Mouse (Mus musculus) lung, adult 2 months (tissue): ENCODE results near the gene Appl2. TPM values are rescaled to one million over a fixed set of nuclear protein-coding genes. Genes with fewer than 3 reads are reported as not detected.

Experiments used
- DNase-seq: peaks from one replicate; pipeline ENCODE4 v3.0.0; 2022
- H3K4me1 ChIP-seq: fragments of 200-500 bp; 2 replicates; pipeline ENCODE4 v1.6.1; 2011; ENCODE audit warnings: low read length; ENCODE audit not compliant: control insufficient read depth, insufficient read depth
- H3K4me3 ChIP-seq: fragments of 200-500 bp; replicated peaks from 2 replicates; pipeline ENCODE3; 2011; ENCODE audit warnings: low read depth, mild to moderate bottlenecking, control low read depth, low read length; ENCODE audit errors: extremely low read depth
- CTCF ChIP-seq: fragments of 200-500 bp; IDR thresholded peaks from 2 replicates; pipeline ENCODE4 v1.5.1; 2011; ENCODE audit warnings: mild to moderate bottlenecking, low read length, control low read depth; ENCODE audit not compliant: insufficient read depth
- POLR2A ChIP-seq: fragments of 200-500 bp; IDR thresholded peaks from 2 replicates; pipeline ENCODE4 v1.6.1; 2011; ENCODE audit warnings: low read depth, mild to moderate bottlenecking, control low read depth, low read length, borderline replicate concordance; ENCODE audit errors: extremely low read depth
- WGBS: fragments of 180-500 bp; shearing (Covaris S2); methylation state at CpG from one replicate; pipeline ENCODE4 v1.1.7; 2018; 5-methylcytosine and 5-hydroxymethylcytosine counted together
- polyA plus RNA-seq: library from polyadenylated mRNA; depleted of rRNA; stranded (reverse); fragments of >200 nt; gene quantifications from 2 replicates; pipeline ENCODE4 v1.2.3, GENCODE M21; 2012

The Appl2 gene
- polyA plus RNA-seq, 1 experiment = 39.1 TPM

DNA sequence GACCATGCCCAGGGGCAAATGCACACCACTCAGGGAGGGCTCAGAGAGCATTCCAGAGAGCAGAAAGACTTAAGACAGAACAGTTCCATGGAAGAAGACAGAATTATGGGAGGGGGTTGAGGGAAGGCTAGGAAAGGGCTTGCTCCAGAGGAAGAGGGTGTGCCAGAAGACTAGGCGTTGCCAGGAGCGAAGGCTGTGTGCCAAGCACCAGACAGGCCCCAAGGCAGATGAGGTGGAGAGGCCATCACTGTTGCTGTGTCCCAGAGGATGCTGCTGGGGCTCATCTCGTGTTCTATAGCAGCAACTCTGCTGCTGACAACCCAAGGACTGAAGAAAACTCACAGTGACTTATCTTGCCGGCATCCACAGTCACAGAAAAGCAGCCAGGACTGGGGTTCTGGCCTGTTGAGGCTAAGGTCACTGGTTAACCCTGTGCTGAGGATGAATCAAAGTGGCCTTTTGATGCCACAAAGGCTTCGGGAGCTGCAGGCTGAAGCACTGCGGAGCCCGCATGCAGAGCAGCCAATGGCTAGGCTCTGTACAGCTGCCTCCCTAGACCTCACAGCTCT lies 15.6 kb downstream of the Appl2 start:
- TF ChIP-seq POLR2A (no peak), CTCF (no peak)
- 74% methylated on average over 7 of the region's 7 CpGs for WGBS
- H3K4me1 ChIP-seq = peaks cover 2% of the 10 kb centered on the region
- H3K4me3 ChIP-seq = no peak overlapping the region
- no peak for DNase-seq

- TF ChIP-seq CTCF (no peak), POLR2A (no peak)
- no peak for DNase-seq
- H3K4me1 ChIP-seq = peaks cover 2% of the 10 kb centered on the region
- 88% methylated on average over 10 of the region's 10 CpGs for WGBS
- no peak overlapping the region for H3K4me3 ChIP-seq
Measured at GRCm38 (mm10) chr10:83631775-83632174, 16.8 kb downstream of the Appl2 start.

DNA sequence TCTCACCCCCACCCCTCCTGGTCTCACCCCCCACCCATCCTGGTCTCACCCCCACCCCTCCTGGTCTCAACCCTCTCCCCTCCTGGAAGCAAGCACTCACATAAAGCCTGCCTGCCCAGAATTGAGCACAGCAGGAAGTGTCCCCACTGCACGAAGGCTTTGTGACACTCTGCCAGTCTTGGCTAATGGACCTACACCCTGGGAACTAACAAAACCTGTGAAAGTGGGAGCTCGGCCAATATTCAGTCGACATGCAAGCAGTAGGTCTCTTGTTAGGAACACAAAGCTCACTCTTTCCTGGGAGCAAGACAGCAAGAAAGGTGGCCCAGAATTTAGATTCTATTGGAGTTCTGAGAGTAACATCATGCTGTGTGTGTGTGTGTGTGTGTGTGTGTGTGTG lies 17.6 kb downstream of the Appl2 start:
- H3K4me1 ChIP-seq = peaks cover 2% of the 10 kb centered on the region
- DNase-seq = no peak
- H3K4me3 ChIP-seq = no peak overlapping the region
- 44% methylated on average over 3 of the region's 3 CpGs for WGBS
- no peak for TF ChIP-seq POLR2A
- no peak for TF ChIP-seq CTCF

- H3K4me1 ChIP-seq = peaks cover 2% of the 10 kb centered on the region
- WGBS = 82% methylated on average over 5 of the region's 5 CpGs
- TF ChIP-seq CTCF = no peak
- TF ChIP-seq POLR2A = no peak
- no peak for DNase-seq
- H3K4me3 ChIP-seq = no peak overlapping the region
Measured at GRCm38 (mm10) chr10:83629878-83630277, 18.7 kb downstream of the Appl2 start.

DNA sequence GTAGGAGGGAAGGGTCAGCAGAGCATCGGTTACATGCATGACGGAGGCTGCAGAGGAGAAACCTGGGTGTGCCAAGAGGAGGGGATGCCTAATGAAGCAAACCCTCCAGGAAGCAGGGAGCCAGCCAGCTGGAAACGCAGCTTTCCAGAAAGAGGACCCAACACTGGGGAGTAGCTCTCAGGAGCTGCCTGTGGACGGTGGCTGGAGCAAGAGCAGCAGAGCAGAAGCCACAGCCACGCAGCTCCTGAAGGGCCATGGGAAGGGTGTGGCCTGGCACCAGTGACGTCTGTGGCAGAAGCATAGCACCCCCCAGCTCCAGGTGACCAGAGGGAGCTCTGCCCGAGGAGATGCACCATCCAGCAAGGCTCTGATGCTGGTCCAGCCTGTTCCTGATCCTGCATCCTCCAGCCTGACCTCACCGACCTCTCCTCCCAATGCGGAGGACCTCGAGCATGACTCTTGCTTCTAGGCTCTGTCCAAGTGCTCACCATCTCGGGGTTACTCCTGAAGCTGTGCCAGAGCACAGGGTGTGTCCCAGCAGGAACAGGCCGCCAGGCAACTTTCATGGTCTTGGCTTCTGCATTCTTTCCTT lies 19.3 kb downstream of the Appl2 start:
- no peak for DNase-seq
- Histone ChIP-seq H3K4me1 (peaks cover 2% of the 10 kb centered on the region), H3K4me3 (no peak overlapping the region)
- whole genome bisulfite sequencing = 65% methylated on average over 12 of the region's 12 CpGs
- TF ChIP-seq POLR2A = no peak
- TF ChIP-seq CTCF = no peak

- WGBS = 79% methylated on average over 4 of the region's 4 CpGs
Measured at GRCm38 (mm10) chr10:83628241-83628640, 20.3 kb downstream of the Appl2 start.

DNA sequence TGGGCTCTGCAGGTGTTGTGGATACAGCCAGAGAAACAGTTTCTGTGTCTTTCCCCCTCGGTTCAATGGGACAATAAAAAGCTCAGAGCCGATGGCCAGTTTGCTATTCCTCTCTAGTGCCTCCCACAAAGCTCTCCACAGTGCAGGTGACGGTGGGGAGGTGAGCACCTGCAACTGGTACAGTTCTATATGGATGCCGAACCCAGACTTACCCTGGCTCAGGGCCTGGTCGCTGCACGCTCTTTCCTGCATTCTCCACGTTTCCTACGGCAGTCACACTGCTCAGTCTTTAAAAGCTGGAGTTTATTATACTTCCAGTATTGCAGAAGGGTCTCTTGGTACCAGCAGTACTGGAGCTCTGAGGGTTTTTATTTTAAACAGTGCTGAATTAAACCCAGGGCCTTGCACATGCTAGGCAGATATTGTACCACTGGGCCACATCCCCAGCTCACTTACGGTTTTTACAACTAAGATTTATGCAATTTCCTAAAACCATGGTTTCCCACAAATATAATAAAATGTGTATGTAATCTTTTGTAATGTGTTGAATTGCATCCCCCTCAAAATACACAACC lies 21.3 kb downstream of the Appl2 start:
- H3K4me1 ChIP-seq = peaks cover 2% of the 10 kb centered on the region
- no peak for DNase-seq
- 89% methylated on average over 9 of the region's 9 CpGs for WGBS
- H3K4me3 ChIP-seq = no peak overlapping the region
- TF ChIP-seq POLR2A = no peak
- no peak for TF ChIP-seq CTCF

More at GRCm38 (mm10) chr10:83628241-83628640, 20.3 kb downstream of the Appl2 start:
- no peak overlapping the region for H3K4me3 ChIP-seq
- TF ChIP-seq POLR2A (no peak), CTCF (no peak)
- no peak for DNase-seq
- peaks cover 2% of the 10 kb centered on the region for H3K4me1 ChIP-seq

GRCm38 (mm10) chr10:83624841-83625240 lies 23.7 kb downstream of the Appl2 start:
- Histone ChIP-seq H3K4me3 (no peak overlapping the region), H3K4me1 (peaks cover 2% of the 10 kb centered on the region)
- DNase-seq = no peak

DNA sequence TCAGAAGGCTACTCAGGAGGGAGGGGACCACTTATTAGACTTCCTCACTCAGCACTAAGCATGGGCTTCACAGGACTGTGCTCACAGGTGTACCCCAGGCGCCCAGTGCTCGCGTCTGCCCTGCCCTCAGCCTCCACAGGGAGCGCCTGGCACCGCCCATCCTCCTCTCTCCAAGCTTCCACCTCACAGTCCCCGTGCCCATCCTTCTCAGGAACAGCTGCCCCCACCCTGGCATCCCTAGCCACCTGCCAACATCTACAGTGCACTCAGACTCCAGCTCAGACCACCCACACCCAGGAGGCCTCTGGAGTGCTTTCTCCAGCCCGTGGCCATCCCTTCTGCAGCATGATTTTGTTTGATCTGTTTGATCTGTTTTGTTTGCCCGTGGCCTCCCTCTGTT lies 24.5 kb downstream of the Appl2 start:
- 75% methylated on average over 8 of the region's 8 CpGs for WGBS
- no peaks in the 10 kb centered on the region for H3K4me1 ChIP-seq
- DNase-seq = no peak
- TF ChIP-seq POLR2A (no peak), CTCF (no peak)
- no peak overlapping the region for H3K4me3 ChIP-seq

More at GRCm38 (mm10) chr10:83624841-83625240, 23.7 kb downstream of the Appl2 start:
- 83% methylated on average over 12 of the region's 12 CpGs for WGBS
- TF ChIP-seq POLR2A (no peak), CTCF (no peak)
